Mouse (Mus musculus) embryonic fibroblast, embryonic 13.5 days (primary cell): ENCODE data around the gene E030018B13Rik.

Experiments used
- CTCF ChIP-seq: IDR thresholded peaks from 2 replicates; pipeline ENCODE4 v1.5.1; 2011; ENCODE audit warnings: mild to moderate bottlenecking, control low read depth, low read length, moderate library complexity, borderline replicate concordance; ENCODE audit not compliant: insufficient read depth
- POLR2A ChIP-seq: IDR thresholded peaks from 2 replicates; pipeline ENCODE4 v1.6.1; 2011; ENCODE audit warnings: low read depth, mild to moderate bottlenecking, control low read depth, low read length, moderate library complexity

GRCm38 (mm10) chr7:63930766-63931165 is 14.1 kb downstream of the E030018B13Rik start:
- TF ChIP-seq CTCF, result no peak
- TF ChIP-seq POLR2A, result no peak
